Mouse (Mus musculus) forebrain, embryonic 16.5 days (tissue): ENCODE measurements around the gene Dnah7b. TPM values are rescaled to one million over a fixed set of nuclear protein-coding genes. Genes with fewer than 3 reads are reported as not detected.
"Not testable (repeated sequence)": the region's sequence is repeated elsewhere in the genome, so short reads cannot be mapped to it uniquely, and the experiment has no call there.

Source experiments
- ATAC-seq: fragments of 200-750 bp; cut with Nextera tagmentation; 2 replicates; pipeline ENCODE4 v1.8.0; 2017; ENCODE audit warnings: mild to moderate bottlenecking, moderate library complexity
- H3K27ac ChIP-seq: fragments of 300-500 bp; sonication (generic); 2 replicates; pipeline ENCODE4 v1.5.1; 2014; ENCODE audit warnings: low read length, control low read depth
- H3K27me3 ChIP-seq: fragments of 300-500 bp; sonication (generic); replicated peaks from 2 replicates; pipeline ENCODE4 v1.6.1; 2014; ENCODE audit warnings: low read length; ENCODE audit not compliant: control insufficient read depth, insufficient read depth
- H3K36me3 ChIP-seq: fragments of 300-500 bp; sonication (generic); 2 replicates; pipeline ENCODE4 v1.6.1; 2014; ENCODE audit not compliant: control insufficient read depth, insufficient read depth
- H3K4me1 ChIP-seq: fragments of 300-500 bp; sonication (generic); replicated peaks from 2 replicates; pipeline ENCODE4 v1.6.1; 2014; ENCODE audit warnings: low read length; ENCODE audit not compliant: control insufficient read depth, insufficient read depth
- H3K4me2 ChIP-seq: fragments of 300-500 bp; sonication (generic); 2 replicates; pipeline ENCODE4 v1.6.1; 2014; ENCODE audit warnings: mild to moderate bottlenecking, low read length, control low read depth
- H3K4me3 ChIP-seq: fragments of 300-500 bp; sonication (generic); replicated peaks from 2 replicates; pipeline ENCODE4 v1.5.1; 2014; ENCODE audit warnings: mild to moderate bottlenecking, low read length, control low read depth
- H3K9ac ChIP-seq: fragments of 300-500 bp; sonication (generic); replicated peaks from 2 replicates; pipeline ENCODE4 v1.6.1; 2014; ENCODE audit warnings: low read depth, low read length, control low read depth
- H3K9me3 ChIP-seq: fragments of 300-500 bp; sonication (generic); 2 replicates; pipeline ENCODE4 v1.6.1; 2016; ENCODE audit warnings: low read length; ENCODE audit not compliant: control insufficient read depth
- WGBS: fragments of 180-500 bp; shearing (Covaris S2); extraction: QIAGEN DNeasy Blood & Tissue Kit; methylation state at CpG from one replicate; pipeline ENCODE4 v1.1.7; 2014; 5-methylcytosine and 5-hydroxymethylcytosine counted together
- polyA plus RNA-seq: library from polyadenylated mRNA; unstranded; fragments of >200 nt; fragmentation: Nextera tagmentation; extraction: Ambion mirVana; gene quantifications from 2 replicates; pipeline ENCODE4 v1.2.1, GENCODE M21; 2015

Dnah7b gene
- 0.87 and 1.4 TPM in 2 replicates for polyA plus RNA-seq

DNA sequence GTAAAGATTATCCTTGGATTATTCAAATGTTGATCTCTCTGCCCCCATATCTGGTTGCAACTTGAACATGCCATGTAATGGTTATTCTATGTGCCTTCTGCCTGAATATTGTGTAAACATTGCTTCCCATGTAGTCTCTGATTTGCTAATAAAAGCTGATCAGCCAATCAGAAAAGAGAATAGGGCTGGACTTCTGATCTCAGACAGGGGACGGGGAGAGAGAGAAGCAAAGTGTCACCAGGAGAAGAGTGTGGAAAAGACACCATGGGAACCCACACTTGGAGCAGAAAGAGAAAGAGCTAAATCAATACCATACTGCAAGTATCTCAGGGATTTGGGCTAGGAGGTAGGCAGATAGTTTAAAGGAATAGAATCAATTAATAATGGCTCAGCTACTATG is at the start of gene Dnah7b:
Gene Dnah7b (plus strand): TSS at position 301 of the 400 bp plus-strand sequence.
- WGBS, result 37% methylated on average over 1 of the region's 1 CpGs
- peak; percentile 11; the same call in 1 of the 2 replicates for ATAC-seq

DNA sequence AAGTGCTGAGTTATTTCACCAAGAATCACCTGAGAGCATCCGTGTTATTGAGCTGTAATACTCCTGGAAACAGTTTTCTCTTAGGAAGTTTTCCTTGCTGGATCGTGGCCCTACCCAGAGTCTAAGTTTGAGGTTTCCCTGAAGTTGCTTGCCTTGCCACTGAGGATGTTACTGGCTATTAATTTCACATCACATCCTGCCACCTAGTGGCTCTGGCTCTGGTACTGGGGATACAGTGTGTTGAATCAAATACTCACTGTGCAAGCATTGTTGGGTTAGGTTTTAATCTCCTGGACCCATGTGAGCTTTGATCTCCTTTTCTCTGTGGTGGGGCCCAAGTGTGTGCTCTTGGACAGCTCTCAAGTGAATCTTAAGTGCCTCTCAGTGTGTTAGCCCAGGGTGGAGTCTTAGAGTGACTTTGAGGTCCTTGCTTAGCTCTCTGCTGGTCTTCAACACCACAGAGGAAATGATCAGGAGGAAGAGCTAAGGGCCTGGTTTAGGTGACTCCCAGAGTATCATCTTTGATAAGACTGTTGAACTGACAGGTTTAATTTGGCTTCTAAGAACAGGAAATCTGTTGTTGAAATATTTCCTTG is 47.6 kb upstream of the Dnah7b start:
- WGBS, result 60% methylated on average over 2 of the region's 2 CpGs
- H3K36me3 ChIP-seq, result no peaks in the 10 kb centered on the region
- H3K9me3 ChIP-seq, result no peaks in the 10 kb centered on the region
- H3K4me2 ChIP-seq, result no peak overlapping the region
- H3K27ac ChIP-seq, result no peak overlapping the region
- no peak overlapping the region for H3K4me3 ChIP-seq
- H3K9ac ChIP-seq, result no peak overlapping the region
- no peaks in the 10 kb centered on the region for H3K27me3 ChIP-seq
- no peak; the same call in 1 of the 2 replicates for ATAC-seq
- H3K4me1 ChIP-seq, result no peaks in the 10 kb centered on the region

More for the DNA sequence above, at the start of gene Dnah7b:
- Histone ChIP-seq H3K4me1 (no peaks in the 10 kb centered on the region), H3K27me3 (no peaks in the 10 kb centered on the region), H3K4me3 (peak within 1 kb of the TSS; percentile 68), H3K9me3 (no peaks in the 10 kb centered on the region), H3K36me3 (no peaks in the 10 kb centered on the region), H3K9ac (peak within 1 kb of the TSS; percentile 82), H3K27ac (peak within 1 kb of the TSS; percentile 43; the same call in 1 of the 2 replicates), H3K4me2 (peak within 1 kb of the TSS; percentile 49)

DNA sequence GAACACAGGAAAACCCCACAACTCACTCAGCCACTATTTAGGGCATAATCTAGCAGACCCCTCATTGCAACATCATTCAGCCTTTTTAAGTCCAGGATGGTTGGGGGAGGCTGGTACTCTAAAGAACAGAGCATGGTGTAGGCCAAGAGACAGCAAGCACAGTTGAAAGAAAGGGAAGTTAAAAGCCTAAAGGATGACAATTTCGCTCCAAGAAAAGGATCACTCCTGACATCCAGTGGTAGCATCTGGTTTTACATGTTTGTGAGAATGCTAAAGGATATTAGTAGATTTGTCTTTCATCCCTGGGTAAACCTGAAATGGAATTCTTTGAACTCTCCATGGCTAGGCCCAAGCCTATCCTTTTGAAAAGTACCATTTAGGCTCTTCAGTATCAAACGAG is 43.9 kb upstream of the Dnah7b start:
- Histone ChIP-seq H3K36me3 (no peaks in the 10 kb centered on the region), H3K4me1 (no peaks in the 10 kb centered on the region), H3K27ac (no peak overlapping the region), H3K27me3 (no peaks in the 10 kb centered on the region), H3K4me2 (no peak overlapping the region), H3K9ac (no peak overlapping the region), H3K9me3 (no peaks in the 10 kb centered on the region), H3K4me3 (no peak overlapping the region)
- peak; percentile 61; the same call in 1 of the 2 replicates for ATAC-seq
- 43% methylated on average over 2 of the region's 2 CpGs for WGBS

DNA sequence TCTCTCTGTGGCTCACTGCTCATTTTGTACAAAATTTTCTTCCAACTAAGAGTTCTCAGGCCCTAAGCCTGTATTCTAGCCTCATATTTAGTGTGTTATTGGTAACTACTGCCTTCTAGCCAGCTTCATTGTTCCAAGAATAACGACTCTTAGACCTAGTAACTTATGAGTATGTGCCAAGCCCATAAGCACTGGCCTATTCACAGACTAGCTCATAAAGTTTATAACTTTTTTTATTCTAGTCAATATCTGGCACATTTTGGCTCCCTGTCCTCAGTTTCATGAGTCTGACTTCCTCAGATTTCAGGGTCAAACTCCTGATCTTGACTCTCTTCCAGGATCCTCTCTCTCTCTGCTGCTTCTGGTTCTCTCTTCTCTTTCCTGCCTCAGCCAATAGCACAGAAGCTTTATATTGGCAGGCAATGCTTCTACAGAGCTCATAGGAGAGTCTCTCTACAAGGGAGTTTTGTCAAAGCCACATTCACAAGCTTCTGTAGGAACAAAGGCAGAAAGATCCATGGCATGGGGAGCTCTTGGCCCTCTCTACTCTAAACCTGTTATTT is 34.0 kb upstream of the Dnah7b start:
- Histone ChIP-seq H3K9me3 (no peaks in the 10 kb centered on the region), H3K27me3 (no peaks in the 10 kb centered on the region), H3K4me3 (no peak overlapping the region), H3K27ac (no peak overlapping the region), H3K36me3 (no peaks in the 10 kb centered on the region), H3K9ac (no peak overlapping the region), H3K4me2 (no peak overlapping the region), H3K4me1 (no peaks in the 10 kb centered on the region)
- no peak for ATAC-seq
- 86% methylated on average over 1 of the region's 1 CpGs for WGBS

DNA sequence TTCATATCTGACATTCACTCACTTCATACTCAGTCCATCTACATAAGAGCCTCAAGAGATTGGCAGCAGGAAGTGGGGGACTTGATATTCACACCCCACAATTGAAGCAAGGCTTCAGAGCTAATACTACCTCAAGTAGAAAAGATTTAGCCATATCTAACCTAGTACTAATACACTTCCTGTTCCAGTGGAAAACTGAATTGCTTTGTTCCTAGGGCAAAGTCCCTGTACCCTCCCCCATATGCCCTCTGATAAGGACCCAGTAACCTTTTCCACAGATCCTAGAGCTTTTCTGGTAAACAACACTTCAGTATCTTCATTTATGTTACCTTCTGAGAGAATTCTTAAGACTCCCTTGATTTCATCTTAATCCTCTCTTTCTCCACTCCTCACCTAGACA is 17.9 kb upstream of the Dnah7b start:
- no peak overlapping the region for H3K4me3 ChIP-seq
- H3K9me3 ChIP-seq, result no peaks in the 10 kb centered on the region
- H3K27ac ChIP-seq, result no peak overlapping the region
- H3K4me1 ChIP-seq, result no peaks in the 10 kb centered on the region
- H3K9ac ChIP-seq, result no peak overlapping the region
- H3K27me3 ChIP-seq, result no peaks in the 10 kb centered on the region
- no peak overlapping the region for H3K4me2 ChIP-seq
- no peaks in the 10 kb centered on the region for H3K36me3 ChIP-seq
- ATAC-seq, result no peak

DNA sequence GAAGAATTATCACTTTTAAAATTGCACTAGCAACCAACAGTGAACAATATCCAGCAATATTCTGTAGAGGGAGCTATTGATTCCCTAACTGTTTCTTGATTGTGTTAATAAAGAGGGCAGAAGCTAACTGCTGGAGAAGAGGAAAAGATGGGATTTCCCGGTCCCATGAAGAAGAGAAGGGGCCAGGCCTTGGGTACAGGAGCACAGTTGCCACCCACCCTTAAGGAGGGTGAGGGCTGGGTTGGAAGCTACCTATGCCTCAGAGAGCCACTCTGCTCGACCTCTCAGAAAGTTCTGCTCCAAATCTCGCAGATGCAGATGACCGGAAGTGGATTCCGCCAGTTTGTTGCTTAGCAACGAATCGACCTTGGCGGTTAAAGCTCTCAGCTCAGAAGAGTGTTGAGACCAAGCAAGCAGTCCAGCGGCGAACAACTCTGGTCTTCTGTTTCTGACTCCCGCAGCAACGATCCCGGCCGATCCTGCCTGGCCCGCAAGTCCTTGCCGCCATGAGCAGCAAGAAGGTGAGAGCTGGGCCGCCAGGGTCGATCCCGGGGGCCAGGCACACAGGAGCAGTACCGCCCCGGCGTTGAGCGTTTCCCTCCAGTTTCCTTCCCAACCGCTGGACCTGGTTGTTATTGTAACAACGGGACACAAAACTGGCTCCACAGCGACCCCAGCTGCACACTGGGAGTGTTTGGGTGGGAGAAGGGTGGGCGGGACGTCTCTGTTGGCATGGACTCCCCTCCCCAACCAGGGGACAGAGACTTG is 553 bp downstream of the Dnah7b start:
- peak overlapping the region; percentile 68 for H3K4me3 ChIP-seq
- no peaks in the 10 kb centered on the region for H3K9me3 ChIP-seq
- H3K27ac ChIP-seq, result peak overlapping the region; percentile 43; the same call in 1 of the 2 replicates
- peak overlapping the region; percentile 82 for H3K9ac ChIP-seq
- under 1% methylated on average over 28 of the region's 28 CpGs for WGBS
- H3K4me2 ChIP-seq, result peak overlapping the region; percentile 49
- peak; percentile 88 for ATAC-seq
- no peaks in the 10 kb centered on the region for H3K27me3 ChIP-seq
- no peaks in the 10 kb centered on the region for H3K4me1 ChIP-seq
- no peaks in the 10 kb centered on the region for H3K36me3 ChIP-seq

DNA sequence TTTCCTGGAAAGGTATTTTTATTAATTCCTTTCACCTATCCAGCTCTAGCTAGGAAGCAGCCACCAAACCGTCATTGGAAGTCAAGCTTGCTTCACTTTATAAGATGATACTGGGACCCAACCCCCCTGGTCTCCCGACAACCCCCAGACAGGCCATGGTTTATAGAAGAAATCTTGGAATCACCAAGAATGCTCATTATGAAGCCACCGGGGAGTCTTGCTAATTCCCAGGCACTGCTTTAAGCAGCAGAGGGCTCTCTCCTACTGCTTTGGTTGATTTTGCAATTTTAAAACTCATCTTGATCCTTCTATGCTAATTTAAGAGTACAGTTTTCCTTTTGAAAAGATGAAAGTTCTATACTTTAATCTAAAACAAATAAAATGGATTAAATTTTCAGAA is 2.7 kb downstream of the Dnah7b start:
- H3K9ac ChIP-seq, H3K36me3 ChIP-seq, H3K4me1 ChIP-seq, H3K4me3 ChIP-seq, H3K27me3 ChIP-seq, ATAC-seq, H3K4me2 ChIP-seq, H3K9me3 ChIP-seq, H3K27ac ChIP-seq: not testable (repeated sequence)
- 80% methylated on average over 3 of the region's 3 CpGs for WGBS

DNA sequence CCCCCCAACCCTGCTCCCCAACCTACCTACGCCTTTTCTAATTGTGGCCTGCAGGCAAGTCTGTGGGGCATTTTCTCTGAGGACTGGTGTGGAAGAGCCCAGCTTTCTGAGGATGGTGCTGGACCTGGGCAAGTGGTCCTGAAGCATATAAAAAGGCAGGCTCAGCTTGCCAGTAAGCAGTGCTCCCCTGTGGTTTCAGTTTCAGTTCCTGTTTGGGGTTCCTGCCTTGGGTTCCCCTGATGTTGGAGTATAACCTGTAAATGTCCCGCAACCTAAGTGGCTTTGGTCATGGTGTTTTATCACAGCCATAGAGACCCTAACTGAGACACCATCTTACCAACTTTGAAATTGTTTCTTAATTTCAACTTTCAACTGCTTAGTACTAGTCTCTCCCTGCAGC is 11.8 kb downstream of the Dnah7b start:
- WGBS, result 91% methylated on average over 2 of the region's 2 CpGs
- no peak overlapping the region for H3K9ac ChIP-seq
- no peaks in the 10 kb centered on the region for H3K36me3 ChIP-seq
- no peak overlapping the region for H3K27ac ChIP-seq
- no peak overlapping the region for H3K4me3 ChIP-seq
- no peak for ATAC-seq
- H3K9me3 ChIP-seq, result no peaks in the 10 kb centered on the region
- H3K4me2 ChIP-seq, result no peak overlapping the region
- no peaks in the 10 kb centered on the region for H3K4me1 ChIP-seq
- H3K27me3 ChIP-seq, result no peaks in the 10 kb centered on the region

DNA sequence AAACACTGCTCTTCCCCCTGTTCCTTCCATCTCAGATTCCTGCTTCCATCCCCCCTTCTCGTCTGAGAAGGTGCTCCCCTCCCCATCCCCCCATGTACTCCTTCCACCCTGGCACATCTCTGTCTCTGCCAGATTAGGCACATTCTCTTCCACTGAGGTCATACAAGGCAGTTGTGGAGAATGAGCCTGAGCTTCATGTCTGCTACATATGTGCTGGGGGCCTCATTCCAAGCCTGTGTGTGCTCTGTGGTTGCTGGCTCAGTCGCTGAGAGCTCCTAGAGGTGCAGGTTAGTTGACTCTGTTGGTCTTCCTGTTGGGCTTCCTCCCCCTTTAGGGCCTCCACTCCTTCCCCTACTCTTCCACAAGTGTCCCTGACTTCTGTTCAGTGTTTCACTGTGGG is 34.4 kb downstream of the Dnah7b start:
- Histone ChIP-seq H3K9me3 (no peaks in the 10 kb centered on the region), H3K9ac (no peak overlapping the region), H3K27ac (no peak overlapping the region), H3K4me3 (no peak overlapping the region), H3K4me1 (no peaks in the 10 kb centered on the region), H3K36me3 (no peaks in the 10 kb centered on the region), H3K4me2 (no peak overlapping the region), H3K27me3 (no peaks in the 10 kb centered on the region)
- ATAC-seq, result no peak
- 77% methylated on average over 2 of the region's 2 CpGs for WGBS
